Mouse (Mus musculus) liver, embryonic 16.5 days (tissue): ENCODE results near the gene Gm47996. TPM values are rescaled to one million over a fixed set of nuclear protein-coding genes. Genes with fewer than 3 reads are reported as not detected.
"Not testable (repeated sequence)": the region's sequence is repeated elsewhere in the genome, so short reads cannot be mapped to it uniquely, and the experiment has no call there.

Source experiments
- ATAC-seq: fragments of 200-750 bp; cut with Nextera tagmentation; 2 replicates; pipeline ENCODE4 v1.8.0; 2017; ENCODE audit warnings: low read depth, mild to moderate bottlenecking, moderate number of reproducible peaks, moderate library complexity
- H3K27ac ChIP-seq: fragments of 300-500 bp; sonication (generic); 2 replicates; pipeline ENCODE4 v1.5.1; 2014; ENCODE audit warnings: mild to moderate bottlenecking, low read length
- H3K27me3 ChIP-seq: fragments of 300-500 bp; sonication (generic); 2 replicates; pipeline ENCODE4 v1.6.1; 2014; ENCODE audit warnings: low read depth, low read length, mixed read lengths; ENCODE audit not compliant: control insufficient read depth, insufficient read depth
- H3K36me3 ChIP-seq: fragments of 300-500 bp; sonication (generic); 2 replicates; pipeline ENCODE4 v1.6.1; 2014; ENCODE audit warnings: mild to moderate bottlenecking; ENCODE audit not compliant: control insufficient read depth, insufficient read depth
- H3K4me1 ChIP-seq: fragments of 300-500 bp; sonication (generic); 2 replicates; pipeline ENCODE4 v1.6.1; 2014; ENCODE audit warnings: low read depth, low read length, mixed read lengths; ENCODE audit not compliant: control insufficient read depth
- H3K4me2 ChIP-seq: fragments of 300-500 bp; sonication (generic); 2 replicates; pipeline ENCODE4 v1.6.1; 2014; ENCODE audit warnings: low read depth, low read length, mixed read lengths
- H3K4me3 ChIP-seq: fragments of 300-500 bp; sonication (generic); 2 replicates; pipeline ENCODE4 v1.5.1; 2014; ENCODE audit warnings: low read depth, mild to moderate bottlenecking, low read length
- H3K9ac ChIP-seq: fragments of 300-500 bp; sonication (generic); 2 replicates; pipeline ENCODE4 v1.6.1; 2014; ENCODE audit warnings: low read depth, low read length
- H3K9me3 ChIP-seq: fragments of 300-500 bp; sonication (generic); replicated peaks from 2 replicates; pipeline ENCODE4 v1.6.1; 2016; ENCODE audit warnings: low read length; ENCODE audit not compliant: control insufficient read depth
- WGBS: fragments of 180-500 bp; shearing (Covaris S2); extraction: QIAGEN DNeasy Blood & Tissue Kit; methylation state at CpG from one replicate; pipeline ENCODE4 v1.1.7; 2014; ENCODE audit not compliant: insufficient replicate concordance; 5-methylcytosine and 5-hydroxymethylcytosine counted together
- polyA plus RNA-seq: library from polyadenylated mRNA; unstranded; fragments of >200 nt; fragmentation: Nextera tagmentation; extraction: Ambion mirVana; gene quantifications from 2 replicates; pipeline ENCODE4 v1.2.1, GENCODE M21; 2015

Gene Gm47996
- 0.12 and 0.20 TPM in 2 replicates for polyA plus RNA-seq

DNA sequence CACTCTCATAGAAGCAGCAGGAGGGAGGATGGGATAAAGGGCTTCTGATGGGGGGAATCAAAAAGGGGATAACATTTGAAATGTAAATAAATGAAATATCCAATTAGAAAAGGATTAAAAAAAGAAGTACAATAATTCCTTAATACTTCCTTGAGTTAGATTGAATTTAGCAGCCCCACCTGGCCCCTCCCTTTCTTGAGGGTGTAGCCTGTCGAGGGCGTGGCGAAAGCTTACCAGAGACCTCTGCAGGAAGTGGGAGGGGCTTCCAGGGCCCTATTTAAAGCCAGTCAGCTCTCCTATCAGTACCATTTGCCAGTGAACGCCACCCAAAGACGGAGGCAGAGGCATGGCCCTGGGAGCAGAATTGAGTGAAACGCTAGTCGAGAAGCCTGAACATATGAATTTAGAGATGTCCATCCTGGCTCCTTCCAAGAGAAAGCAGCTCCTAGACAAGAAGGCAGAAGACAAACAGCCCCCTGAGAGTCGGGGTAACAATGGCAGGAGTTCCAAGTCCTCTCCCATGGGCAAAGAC, at the start of gene Gm47996:
TSS of gene Gm47996 (plus strand) at position 308 of the 532 bp plus-strand sequence.
- WGBS = 51% methylated on average over 4 of the region's 8 CpGs

DNA sequence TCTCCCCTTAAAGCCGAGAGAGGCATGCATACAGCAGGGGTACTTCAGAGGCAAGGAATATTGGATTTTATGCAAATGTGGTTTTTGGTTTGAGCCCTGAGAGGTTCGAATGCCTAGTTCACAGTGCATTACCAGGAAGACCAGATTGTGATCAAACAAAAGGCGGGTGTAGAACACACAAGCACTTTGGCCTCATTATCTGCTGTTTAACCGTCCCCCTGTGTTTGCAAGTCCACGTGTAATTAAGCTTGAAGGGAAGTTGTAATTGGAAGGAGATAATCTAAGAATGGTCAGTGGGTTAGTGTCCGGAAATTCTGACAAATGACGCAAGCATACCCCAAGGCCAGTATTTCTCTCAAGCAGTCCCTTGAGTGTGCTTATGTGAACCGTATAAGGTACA, 43.9 kb upstream of the Gm47996 start:
- Histone ChIP-seq H3K4me1 (peaks cover 2% of the 10 kb centered on the region; the same call in 1 of the 2 replicates), H3K27ac (peak overlapping the region; percentile 67), H3K9me3 (no peaks in the 10 kb centered on the region), H3K27me3 (no peaks in the 10 kb centered on the region), H3K4me3 (no peak overlapping the region), H3K9ac (no peak overlapping the region), H3K4me2 (no peak overlapping the region), H3K36me3 (no peaks in the 10 kb centered on the region)
- 19% methylated on average over 8 of the region's 8 CpGs for WGBS
- no peak; the same call in 1 of the 2 replicates for ATAC-seq

More for the DNA sequence above, at the start of gene Gm47996:
- H3K4me1 ChIP-seq, H3K27ac ChIP-seq, H3K27me3 ChIP-seq, H3K4me2 ChIP-seq, H3K36me3 ChIP-seq, H3K9ac ChIP-seq, H3K4me3 ChIP-seq, H3K9me3 ChIP-seq: not testable (repeated sequence)
- ATAC-seq = peak; percentile 38; the same call in 1 of the 2 replicates

DNA sequence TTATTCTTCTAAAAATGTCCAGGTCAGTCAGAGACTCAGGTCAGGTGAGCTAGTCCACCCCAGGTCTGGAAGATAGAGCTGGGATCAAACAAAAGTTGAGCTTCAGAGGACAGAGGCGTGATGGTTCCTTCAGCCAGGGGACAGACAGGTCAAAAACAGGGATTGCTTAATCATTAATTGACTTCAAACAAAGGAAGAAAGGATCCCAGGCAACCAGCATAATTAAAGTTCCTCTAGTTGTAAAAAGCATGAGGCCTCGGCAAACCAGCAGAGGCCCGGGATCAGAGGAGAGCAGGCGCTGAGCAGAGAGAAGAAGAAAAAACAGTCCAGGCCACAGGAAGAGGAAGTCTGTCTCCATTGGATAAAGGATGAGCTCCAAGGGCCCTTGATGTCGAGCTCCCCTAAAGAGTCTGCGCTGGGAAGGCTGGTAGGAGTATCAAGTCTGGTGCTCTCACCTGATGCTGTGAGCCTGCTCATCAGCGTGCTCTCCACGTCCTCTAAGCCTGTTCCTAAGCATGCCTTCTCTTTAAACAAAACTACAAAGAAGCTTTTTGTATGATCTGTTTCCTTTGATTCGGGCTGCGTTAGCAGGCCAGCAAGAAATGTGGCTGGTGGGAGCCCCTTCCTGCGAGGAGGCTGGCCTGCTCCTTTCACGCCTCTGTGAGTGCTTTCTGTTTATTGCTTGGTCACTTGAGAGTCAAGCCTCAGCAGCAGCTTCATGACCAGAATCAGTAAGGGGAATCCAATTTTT, 42.5 kb upstream of the Gm47996 start:
- no peaks in the 10 kb centered on the region for H3K27me3 ChIP-seq
- H3K4me3 ChIP-seq = no peak overlapping the region
- H3K36me3 ChIP-seq = no peaks in the 10 kb centered on the region
- peak overlapping the region; percentile 15 for H3K4me2 ChIP-seq
- peaks cover 2% of the 10 kb centered on the region; the same call in 1 of the 2 replicates for H3K4me1 ChIP-seq
- H3K9me3 ChIP-seq = no peaks in the 10 kb centered on the region
- peak overlapping the region; percentile 55 for H3K27ac ChIP-seq
- WGBS = 35% methylated on average over 12 of the region's 12 CpGs
- peak; percentile 66 for ATAC-seq
- H3K9ac ChIP-seq = no peak overlapping the region

DNA sequence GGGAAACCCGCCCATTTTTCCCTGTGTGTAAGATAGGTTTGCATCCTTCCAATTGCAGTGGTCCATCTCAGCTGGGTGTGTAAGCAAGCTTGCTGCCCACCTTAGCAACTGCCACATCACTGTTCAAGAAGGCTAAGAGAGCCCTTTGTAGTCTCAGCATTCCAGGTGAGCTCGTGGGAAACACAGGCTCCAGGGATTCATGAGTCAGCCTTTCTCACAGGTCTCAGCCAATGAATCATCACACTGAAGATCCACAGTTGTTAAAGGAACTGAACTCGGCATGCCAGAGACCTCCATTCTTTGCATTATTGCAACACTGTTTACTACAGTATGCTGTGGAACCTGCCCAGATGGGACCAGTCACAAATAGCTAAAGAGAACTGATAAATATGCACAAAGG, 41.3 kb upstream of the Gm47996 start:
- no peaks in the 10 kb centered on the region for H3K36me3 ChIP-seq
- no peak overlapping the region for H3K27ac ChIP-seq
- no peak overlapping the region for H3K4me2 ChIP-seq
- no peaks in the 10 kb centered on the region for H3K27me3 ChIP-seq
- peaks cover 2% of the 10 kb centered on the region; the same call in 1 of the 2 replicates for H3K4me1 ChIP-seq
- no peak overlapping the region for H3K9ac ChIP-seq
- ATAC-seq = no peak
- H3K4me3 ChIP-seq = no peak overlapping the region
- no peaks in the 10 kb centered on the region for H3K9me3 ChIP-seq
- 52% methylated on average over 3 of the region's 3 CpGs for WGBS

DNA sequence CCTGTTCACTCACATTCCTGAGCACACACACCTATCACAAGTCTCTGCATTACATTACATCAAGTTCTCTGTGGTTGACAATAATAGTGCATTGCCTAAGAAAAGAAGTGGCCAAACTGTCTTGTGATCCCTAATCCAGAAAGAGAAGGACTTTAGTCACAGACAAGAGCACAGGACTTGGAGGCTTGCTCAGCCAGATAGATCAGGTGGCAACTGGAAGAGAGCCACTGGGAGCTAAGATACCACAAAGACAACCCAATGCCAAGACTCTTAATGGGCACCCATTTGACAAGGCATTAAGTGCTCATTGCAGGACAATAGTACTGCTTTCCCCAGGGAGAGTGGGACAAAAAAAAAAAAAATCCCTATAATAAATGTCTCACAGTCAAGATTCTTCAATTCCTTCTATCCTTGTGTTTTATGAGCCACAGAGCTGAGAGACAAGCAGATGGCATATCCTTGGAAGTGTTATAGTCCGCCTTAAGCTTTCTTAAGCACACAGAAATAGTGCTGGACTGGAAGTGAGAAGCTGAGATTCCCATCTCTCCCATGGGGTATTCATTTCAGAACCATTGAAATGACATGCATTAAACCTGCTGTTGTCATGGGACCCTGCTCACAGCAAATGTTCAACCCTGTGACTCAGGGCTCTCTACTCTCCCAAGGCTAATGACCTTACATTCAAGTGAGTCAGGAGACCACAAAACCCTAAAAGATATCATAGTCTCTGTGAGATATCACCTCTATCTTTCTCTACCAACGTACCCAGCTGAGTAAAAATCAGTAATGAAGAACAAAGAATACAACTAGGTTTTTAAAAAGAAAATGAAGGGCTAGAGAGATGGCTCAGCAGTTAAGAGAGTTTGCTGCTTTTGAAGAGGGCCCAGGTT, 38.1 kb upstream of the Gm47996 start:
- no peak overlapping the region for H3K9ac ChIP-seq
- no peaks in the 10 kb centered on the region for H3K9me3 ChIP-seq
- H3K27me3 ChIP-seq = no peaks in the 10 kb centered on the region
- ATAC-seq = no peak
- H3K4me2 ChIP-seq = no peak overlapping the region
- no peaks in the 10 kb centered on the region for H3K36me3 ChIP-seq
- H3K4me1 ChIP-seq = peaks cover 4% of the 10 kb centered on the region
- no peak overlapping the region for H3K4me3 ChIP-seq
- 43% methylated on average over 2 of the region's 2 CpGs for WGBS
- H3K27ac ChIP-seq = no peak overlapping the region

DNA sequence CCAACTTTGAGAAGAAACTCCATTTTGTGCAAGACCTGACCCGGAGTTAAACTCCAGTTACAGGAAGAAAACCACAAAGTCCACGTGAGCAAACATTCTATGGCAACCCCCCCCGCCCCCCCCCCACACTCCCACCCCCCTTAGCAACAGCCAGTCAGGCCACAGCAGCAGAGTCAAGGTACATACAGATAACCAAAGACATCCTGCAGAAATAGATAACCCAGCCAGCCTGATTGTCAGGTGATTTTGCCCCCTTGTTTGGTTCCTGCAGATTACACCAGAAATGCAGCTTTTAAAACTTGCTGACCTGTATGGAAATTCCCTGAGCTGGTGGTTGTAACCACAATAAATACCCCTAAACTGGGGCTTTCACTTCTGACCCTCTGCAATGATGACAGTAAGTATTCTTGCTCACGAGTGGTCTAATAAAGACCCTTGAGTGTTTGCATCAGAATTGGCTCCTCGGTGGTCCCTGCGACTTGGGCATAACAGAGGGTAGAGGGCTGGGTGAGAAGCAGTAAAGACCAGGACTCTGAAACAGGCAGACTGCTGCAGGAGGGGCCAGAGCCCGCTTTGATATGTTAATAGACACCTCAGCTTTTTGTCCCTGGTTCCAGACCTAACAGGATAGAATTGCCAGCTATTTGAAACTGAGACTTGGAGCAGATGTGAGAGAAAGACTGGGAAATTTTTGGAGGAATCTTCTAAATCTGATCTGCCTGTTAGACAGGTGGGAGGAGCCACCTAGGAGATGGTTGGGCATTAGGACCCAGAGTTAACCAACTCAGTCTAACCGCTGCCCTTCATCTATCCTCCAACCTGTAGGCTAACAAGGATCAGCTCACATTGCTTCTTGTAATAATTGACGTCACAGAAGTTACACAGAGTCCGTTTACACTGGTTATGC, 32.6 kb upstream of the Gm47996 start:
- Histone ChIP-seq H3K27ac (peak overlapping the region; percentile 88), H3K9ac (peak overlapping the region; percentile 73), H3K9me3 (no peaks in the 10 kb centered on the region), H3K4me3 (peak overlapping the region; percentile 53), H3K36me3 (no peaks in the 10 kb centered on the region), H3K4me1 (peaks cover 37% of the 10 kb centered on the region), H3K4me2 (peak overlapping the region; percentile 82), H3K27me3 (no peaks in the 10 kb centered on the region)
- WGBS = 5% methylated on average over 10 of the region's 10 CpGs
- ATAC-seq = peak; percentile 87

DNA sequence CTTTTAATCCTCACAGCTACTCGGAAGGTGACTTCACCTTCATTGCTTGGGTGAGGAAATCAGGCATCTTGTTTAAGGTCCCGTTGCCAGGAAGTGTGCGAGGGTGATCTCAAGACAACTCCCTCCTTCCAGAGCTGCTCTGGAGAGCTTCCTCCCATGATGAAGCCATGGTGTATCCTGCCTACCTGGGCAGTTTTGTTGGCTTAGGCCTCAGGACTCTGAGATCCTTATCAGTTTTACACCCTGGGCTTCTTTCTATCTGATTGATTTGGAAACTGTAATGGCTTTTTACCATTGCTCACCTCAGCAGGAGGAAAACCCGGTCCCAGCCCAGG, 32.0 kb upstream of the Gm47996 start:
- ATAC-seq = peak; percentile 43
- Histone ChIP-seq H3K9me3 (no peaks in the 10 kb centered on the region), H3K4me3 (peak overlapping the region; percentile 53), H3K4me2 (peak overlapping the region; percentile 82), H3K36me3 (no peaks in the 10 kb centered on the region), H3K4me1 (peaks cover 37% of the 10 kb centered on the region), H3K27ac (peak overlapping the region; percentile 88), H3K9ac (peak overlapping the region; percentile 73), H3K27me3 (no peaks in the 10 kb centered on the region)
- 18% methylated on average over 4 of the region's 4 CpGs for WGBS

DNA sequence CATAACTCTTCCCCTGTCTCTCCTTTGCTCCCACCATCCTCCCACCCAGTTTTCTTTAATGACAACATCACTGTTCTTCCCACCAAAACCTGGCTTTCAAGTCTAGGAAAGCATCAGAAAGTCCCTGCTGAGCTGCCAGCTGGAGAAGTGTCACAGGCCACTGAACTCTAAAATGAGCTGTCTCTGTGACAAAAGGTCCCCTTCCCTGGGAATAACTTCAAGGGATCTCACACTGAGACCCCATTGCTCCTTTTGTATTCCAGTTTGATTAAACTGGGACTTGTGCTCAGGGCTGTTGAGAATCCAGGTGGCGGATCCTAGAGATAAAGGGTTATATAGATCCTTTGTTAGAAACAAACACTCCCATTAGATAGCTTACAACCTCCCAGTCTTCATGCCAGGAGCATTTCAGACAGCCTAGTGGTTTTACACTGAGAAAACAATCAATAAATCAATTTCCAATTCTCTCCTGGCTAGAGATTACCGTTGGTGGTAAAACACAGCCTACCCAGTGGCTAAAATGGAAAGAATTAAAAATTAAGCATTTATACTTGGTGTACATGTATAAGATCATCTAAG, 31.3 kb upstream of the Gm47996 start:
- Histone ChIP-seq H3K4me3 (no peak overlapping the region), H3K4me2 (no peak overlapping the region), H3K9me3 (no peaks in the 10 kb centered on the region), H3K4me1 (peaks cover 37% of the 10 kb centered on the region), H3K36me3 (no peaks in the 10 kb centered on the region), H3K27ac (no peak overlapping the region), H3K27me3 (no peaks in the 10 kb centered on the region), H3K9ac (no peak overlapping the region)
- ATAC-seq = no peak
- 70% methylated on average over 2 of the region's 2 CpGs for WGBS
